Mouse (Mus musculus) skeletal muscle tissue, adult 2 months (tissue): ENCODE results near the gene Phldb1.
"Not testable (repeated sequence)": the region's sequence is repeated elsewhere in the genome, so short reads cannot be mapped to it uniquely, and the experiment has no call there.

Source experiments
- DNase-seq: peaks from one replicate; pipeline ENCODE4 v3.0.0-alpha.2; 2012; ENCODE audit warnings: low read depth, low spot score

The Phldb1 gene

GRCm38 (mm10) chr9:44734524-44735494 lies at the start of gene Phldb1:
Gene Phldb1, minus strand, starts transcription at chr9:44735198.
- peak; percentile 78 for DNase-seq

- peak; percentile 93 for DNase-seq
Measured at GRCm38 (mm10) chr9:44772750-44773651, 38.0 kb upstream of the Phldb1 start.

GRCm38 (mm10) chr9:44772392-44772749 lies 37.4 kb upstream of the Phldb1 start:
- no peak for DNase-seq

GRCm38 (mm10) chr9:44771376-44771775 lies 36.4 kb upstream of the Phldb1 start:
- no peak for DNase-seq

- not testable (repeated sequence) for DNase-seq
Measured at GRCm38 (mm10) chr9:44768029-44768394, 33.0 kb upstream of the Phldb1 start.

GRCm38 (mm10) chr9:44767101-44768028 lies 32.4 kb upstream of the Phldb1 start, which contains the start of the genes Arcn1 and Ift46:
Gene Arcn1, minus strand, starts transcription at chr9:44767845.
Gene Ift46, plus strand, starts transcription at chr9:44767908.
- peak; percentile 81 for DNase-seq

GRCm38 (mm10) chr9:44760873-44761272 lies 25.9 kb upstream of the Phldb1 start:
- DNase-seq = no peak

- DNase-seq = peak; percentile 66
Measured at GRCm38 (mm10) chr9:44748473-44748872, 13.5 kb upstream of the Phldb1 start.

- DNase-seq = no peak
Measured at GRCm38 (mm10) chr9:44747341-44747740, 12.3 kb upstream of the Phldb1 start.

GRCm38 (mm10) chr9:44746666-44747065 lies 11.7 kb upstream of the Phldb1 start:
- no peak for DNase-seq

- DNase-seq = no peak
Measured at GRCm38 (mm10) chr9:44745371-44745770, 10.4 kb upstream of the Phldb1 start.

GRCm38 (mm10) chr9:44740663-44741192 lies 5.7 kb upstream of the Phldb1 start:
- no peak for DNase-seq

GRCm38 (mm10) chr9:44737240-44737949 lies 2.4 kb upstream of the Phldb1 start:
- DNase-seq = peak; percentile 90

- no peak for DNase-seq
Measured at GRCm38 (mm10) chr9:44736301-44736700, 1.3 kb upstream of the Phldb1 start.

GRCm38 (mm10) chr9:44735886-44736285 lies 888 bp upstream of the Phldb1 start:
- no peak for DNase-seq

GRCm38 (mm10) chr9:44733671-44734523 lies 1.1 kb downstream of the Phldb1 start:
- DNase-seq = peak; percentile 74

GRCm38 (mm10) chr9:44732921-44733530 lies 2.0 kb downstream of the Phldb1 start:
- DNase-seq = no peak

- DNase-seq = no peak
Measured at GRCm38 (mm10) chr9:44732130-44732549, 2.9 kb downstream of the Phldb1 start.

GRCm38 (mm10) chr9:44727441-44727840 lies 7.6 kb downstream of the Phldb1 start:
- no peak for DNase-seq
